Mouse (Mus musculus) forebrain, postnatal 0 days (tissue): ENCODE measurements at regions not wholly inside any gene's neighbourhood (a gene's known extent, or its start where the extent isn't known, plus 50 kb on each side); places are given as distances from the start of the nearest gene placed in this dataset.
A peak's percentile ranks its signal among the peaks of the same experiment; 100 is the strongest.

Experiments
- ATAC-seq: fragments of 200-750 bp; cut with Nextera tagmentation; 2 replicates; pipeline ENCODE4 v1.8.0; 2017; ENCODE audit warnings: mild to moderate bottlenecking, moderate library complexity
- DNase-seq: peaks from one replicate; pipeline ENCODE4 v3.0.0-alpha.2; 2015
- H3K27ac ChIP-seq: fragments of 300-500 bp; sonication (generic); 2 replicates; pipeline ENCODE4 v1.5.1; 2014; ENCODE audit warnings: low read depth, mild to moderate bottlenecking, antibody characterized with exemption, low read length, moderate library complexity, mixed read lengths
- H3K27me3 ChIP-seq: fragments of 300-500 bp; sonication (generic); 2 replicates; pipeline ENCODE4 v1.6.1; 2014; ENCODE audit warnings: mild to moderate bottlenecking, low read length, mixed read lengths; ENCODE audit not compliant: insufficient read depth
- H3K36me3 ChIP-seq: fragments of 300-500 bp; sonication (generic); 2 replicates; pipeline ENCODE4 v1.6.1; 2014; ENCODE audit warnings: mild to moderate bottlenecking, moderate library complexity; ENCODE audit not compliant: insufficient read depth
- H3K4me1 ChIP-seq: fragments of 300-500 bp; sonication (generic); 2 replicates; pipeline ENCODE4 v1.6.1; 2014; ENCODE audit warnings: antibody characterized with exemption; ENCODE audit not compliant: insufficient read depth
- H3K4me2 ChIP-seq: fragments of 300-500 bp; sonication (generic); 2 replicates; pipeline ENCODE4 v1.6.1; 2014; ENCODE audit warnings: low read depth, mild to moderate bottlenecking, moderate library complexity
- H3K4me3 ChIP-seq: fragments of 300-500 bp; sonication (generic); 2 replicates; pipeline ENCODE4 v1.5.1; 2014; ENCODE audit warnings: low read depth, low read length, mixed read lengths
- H3K9ac ChIP-seq: fragments of 300-500 bp; sonication (generic); 2 replicates; pipeline ENCODE4 v1.6.1; 2014; ENCODE audit warnings: mild to moderate bottlenecking
- H3K9me3 ChIP-seq: fragments of 300-500 bp; sonication (generic); 2 replicates; pipeline ENCODE4 v1.6.1; 2016; ENCODE audit warnings: low read length
- CTCF ChIP-seq: sonication (generic); IDR thresholded peaks from 2 replicates; pipeline ENCODE4 v1.5.1; 2016; ENCODE audit warnings: antibody characterized with exemption, control low read depth, low read depth
- WGBS: fragments of 180-500 bp; shearing (Covaris S2); extraction: QIAGEN DNeasy Blood & Tissue Kit; methylation state at CpG from one replicate; pipeline ENCODE4 v1.1.7; 2014; 5-methylcytosine and 5-hydroxymethylcytosine counted together

DNA sequence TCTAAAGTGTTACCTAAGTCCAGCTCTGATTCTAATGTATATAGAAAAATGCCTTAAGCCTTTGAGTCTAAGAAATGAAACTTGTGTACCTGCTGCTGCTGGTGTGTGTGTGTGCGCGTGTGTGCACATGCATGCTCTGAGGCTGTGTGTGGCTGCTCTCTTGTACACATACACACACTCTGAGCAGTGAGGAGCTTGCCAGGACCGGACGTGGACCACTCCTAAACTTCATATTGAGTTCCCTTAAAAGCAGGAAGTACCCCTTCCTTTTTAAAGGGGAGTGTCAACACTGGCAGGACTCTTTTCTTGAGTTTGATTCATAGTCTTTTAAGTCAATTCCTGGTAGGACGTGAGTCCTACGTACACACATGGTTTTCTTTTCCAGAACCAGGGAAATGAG lies 251.4 kb upstream of the Adamts9 start:
- no peak for TF ChIP-seq CTCF
- H3K27ac ChIP-seq: no peak overlapping the region
- ATAC-seq (no peak), DNase-seq (no peak)
- H3K36me3 ChIP-seq: no peaks in the 10 kb centered on the region
- 96% methylated on average over 6 of the region's 6 CpGs for WGBS
- H3K4me2 ChIP-seq: no peak overlapping the region
- H3K9me3 ChIP-seq: no peaks in the 10 kb centered on the region
- H3K9ac ChIP-seq: no peak overlapping the region
- H3K4me1 ChIP-seq: no peaks in the 10 kb centered on the region
- H3K27me3 ChIP-seq: no peaks in the 10 kb centered on the region
- H3K4me3 ChIP-seq: no peak overlapping the region

- WGBS: 36% methylated on average over 2 of the region's 2 CpGs
Measured at GRCm38 (mm10) chr6:93192980-93193379, 249.7 kb upstream of the Adamts9 start.

DNA sequence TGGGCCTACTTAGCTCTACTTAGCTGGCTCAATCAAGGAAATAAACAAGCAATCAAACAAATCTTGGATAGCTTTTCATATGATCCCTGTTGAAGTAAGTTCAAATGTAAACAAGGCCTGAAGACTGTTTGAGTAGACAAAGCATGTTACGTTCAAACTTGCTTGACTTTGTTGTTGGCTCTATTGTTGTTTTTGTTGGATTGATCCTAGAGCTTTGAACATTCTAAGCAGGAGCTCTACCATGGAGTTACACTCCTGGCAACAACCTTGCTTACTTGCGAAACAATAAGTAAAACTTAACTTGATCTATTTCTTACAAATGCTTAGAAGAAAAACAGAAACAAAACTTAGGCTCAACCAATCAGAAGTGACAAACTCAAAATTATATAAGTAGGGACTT lies 247.7 kb upstream of the Adamts9 start:
- no peak overlapping the region for H3K27ac ChIP-seq
- no peak for DNase-seq
- H3K9ac ChIP-seq: no peak overlapping the region
- no peak overlapping the region for H3K4me2 ChIP-seq
- TF ChIP-seq CTCF: no peak
- 93% methylated on average over 2 of the region's 2 CpGs for WGBS
- H3K27me3 ChIP-seq: no peaks in the 10 kb centered on the region
- ATAC-seq: no peak
- H3K9me3 ChIP-seq: no peaks in the 10 kb centered on the region
- H3K36me3 ChIP-seq: no peaks in the 10 kb centered on the region
- no peaks in the 10 kb centered on the region for H3K4me1 ChIP-seq
- H3K4me3 ChIP-seq: no peak overlapping the region

More at GRCm38 (mm10) chr6:93192980-93193379, 249.7 kb upstream of the Adamts9 start:
- Histone ChIP-seq H3K4me2 (no peak overlapping the region), H3K9ac (no peak overlapping the region), H3K9me3 (no peaks in the 10 kb centered on the region), H3K27ac (no peak overlapping the region), H3K36me3 (no peaks in the 10 kb centered on the region), H3K4me1 (no peaks in the 10 kb centered on the region), H3K4me3 (no peak overlapping the region), H3K27me3 (no peaks in the 10 kb centered on the region)
- DNase-seq (no peak), ATAC-seq (peak; percentile 77)
- no peak for TF ChIP-seq CTCF

- Histone ChIP-seq H3K36me3 (no peaks in the 10 kb centered on the region), H3K27me3 (no peaks in the 10 kb centered on the region), H3K4me3 (no peak overlapping the region), H3K27ac (no peak overlapping the region), H3K9ac (no peak overlapping the region), H3K4me2 (no peak overlapping the region), H3K4me1 (0 out of 2 replicates have a peak, but pooled peaks cover 2% of the 10 kb centered on the region), H3K9me3 (no peaks in the 10 kb centered on the region)
- DNase-seq (no peak), ATAC-seq (no peak)
- WGBS: 46% methylated on average over 5 of the region's 5 CpGs
- no peak for TF ChIP-seq CTCF
Measured at GRCm38 (mm10) chr6:93168526-93168925, 225.2 kb upstream of the Adamts9 start.

DNA sequence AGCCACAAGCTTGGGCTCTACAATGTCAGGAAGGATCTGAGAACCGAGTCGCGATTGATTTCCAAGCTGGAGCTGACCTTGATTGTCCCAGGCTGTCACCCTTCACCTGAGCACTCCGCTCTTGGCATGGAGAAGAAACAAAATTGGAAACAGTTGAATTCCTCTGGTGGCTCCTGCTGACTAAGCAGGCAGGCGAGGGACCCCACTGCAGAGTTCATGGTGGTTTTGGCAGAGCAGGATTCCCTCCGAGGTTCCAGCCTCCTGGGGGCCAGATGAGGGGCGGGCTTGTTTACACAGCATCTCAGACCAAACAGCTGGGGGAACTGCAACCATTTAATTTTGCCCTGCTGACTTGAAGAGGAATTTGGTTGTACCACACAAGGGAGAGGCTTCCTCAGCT lies 224.0 kb upstream of the Adamts9 start:
- 46% methylated on average over 7 of the region's 7 CpGs for WGBS
- Histone ChIP-seq H3K27ac (no peak overlapping the region), H3K4me2 (no peak overlapping the region), H3K36me3 (no peaks in the 10 kb centered on the region), H3K27me3 (no peaks in the 10 kb centered on the region), H3K4me3 (no peak overlapping the region), H3K4me1 (0 out of 2 replicates have a peak, but pooled peaks cover 2% of the 10 kb centered on the region), H3K9ac (no peak overlapping the region), H3K9me3 (no peaks in the 10 kb centered on the region)
- ATAC-seq: no peak
- TF ChIP-seq CTCF: no peak
- no peak for DNase-seq

DNA sequence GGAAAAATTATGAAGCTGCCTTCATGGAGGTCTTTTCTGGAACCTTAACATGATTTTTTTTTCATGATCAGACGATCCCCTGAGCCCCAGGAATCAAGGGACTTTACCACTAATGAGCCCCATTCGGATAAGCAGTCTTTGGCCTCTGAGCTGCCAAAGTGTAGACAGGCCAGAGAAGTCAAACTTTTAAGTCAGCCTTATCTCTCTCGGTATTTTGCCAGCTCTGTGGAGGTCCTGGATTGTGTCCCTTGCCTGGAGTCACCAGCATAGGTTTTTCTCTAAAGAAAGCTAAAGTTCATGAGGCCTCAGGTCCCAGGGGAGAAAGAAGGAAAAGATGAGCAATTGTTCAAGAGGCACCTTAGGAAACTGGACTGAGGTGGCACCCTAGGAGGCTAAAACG lies 222.7 kb upstream of the Adamts9 start:
- Histone ChIP-seq H3K4me1 (no peaks in the 10 kb centered on the region), H3K27me3 (no peaks in the 10 kb centered on the region), H3K36me3 (no peaks in the 10 kb centered on the region), H3K4me3 (no peak overlapping the region), H3K27ac (no peak overlapping the region), H3K4me2 (no peak overlapping the region), H3K9ac (no peak overlapping the region), H3K9me3 (no peaks in the 10 kb centered on the region)
- no peak for TF ChIP-seq CTCF
- DNase-seq (no peak), ATAC-seq (no peak)
- 65% methylated on average over 4 of the region's 4 CpGs for WGBS

DNA sequence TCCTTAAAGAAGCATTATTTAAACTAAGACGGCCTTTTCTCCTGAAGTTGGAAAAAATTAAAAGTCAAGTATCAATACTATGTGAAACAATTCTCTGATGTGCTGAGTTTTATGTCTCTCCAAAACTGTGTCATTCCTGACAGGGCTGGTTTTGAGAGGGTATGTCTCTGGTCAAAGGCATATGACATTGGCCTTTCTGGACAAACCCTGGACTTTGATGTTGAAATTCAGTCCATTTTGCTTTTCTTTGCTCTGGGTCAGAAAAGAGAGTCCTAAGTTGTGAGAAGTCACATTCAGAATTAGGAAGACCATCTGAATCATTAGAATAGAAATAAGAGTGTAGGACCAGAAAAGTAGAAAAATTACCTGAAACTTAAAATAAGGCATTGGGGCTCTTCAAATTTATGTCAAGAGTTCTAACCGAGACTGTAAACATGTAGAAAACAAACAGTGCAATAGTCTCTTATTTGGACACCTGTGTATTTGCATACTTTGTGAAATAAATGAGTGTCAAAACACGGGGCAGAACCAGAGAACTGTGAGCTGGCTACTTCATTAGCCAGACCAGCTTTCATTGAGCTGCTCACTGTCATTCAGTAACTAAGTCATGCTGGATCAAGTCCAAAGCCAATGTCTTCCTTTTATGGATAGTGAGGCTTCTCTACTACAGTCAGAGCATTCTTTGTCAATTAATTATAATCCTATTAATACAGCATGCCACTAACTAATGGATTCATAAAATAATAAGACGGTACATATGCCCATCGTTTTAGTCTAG lies 209.3 kb upstream of the Adamts9 start:
- H3K4me3 ChIP-seq: no peak overlapping the region
- no peak overlapping the region for H3K27ac ChIP-seq
- H3K36me3 ChIP-seq: no peaks in the 10 kb centered on the region
- no peaks in the 10 kb centered on the region for H3K9me3 ChIP-seq
- 62% methylated on average over 5 of the region's 5 CpGs for WGBS
- H3K4me2 ChIP-seq: no peak overlapping the region
- ATAC-seq: no peak
- H3K9ac ChIP-seq: no peak overlapping the region
- no peak for DNase-seq
- H3K4me1 ChIP-seq: no peaks in the 10 kb centered on the region
- H3K27me3 ChIP-seq: no peaks in the 10 kb centered on the region
- no peak for TF ChIP-seq CTCF
